Mouse (Mus musculus): ENCODE results near the gene Tnfsf15. TPM values are rescaled to one million over a fixed set of nuclear protein-coding genes. Genes with fewer than 3 reads are reported as not detected.

The Tnfsf15 gene
- polyA plus RNA-seq, 1 experiment from 2014 or later, result 0.14 TPM

DNA sequence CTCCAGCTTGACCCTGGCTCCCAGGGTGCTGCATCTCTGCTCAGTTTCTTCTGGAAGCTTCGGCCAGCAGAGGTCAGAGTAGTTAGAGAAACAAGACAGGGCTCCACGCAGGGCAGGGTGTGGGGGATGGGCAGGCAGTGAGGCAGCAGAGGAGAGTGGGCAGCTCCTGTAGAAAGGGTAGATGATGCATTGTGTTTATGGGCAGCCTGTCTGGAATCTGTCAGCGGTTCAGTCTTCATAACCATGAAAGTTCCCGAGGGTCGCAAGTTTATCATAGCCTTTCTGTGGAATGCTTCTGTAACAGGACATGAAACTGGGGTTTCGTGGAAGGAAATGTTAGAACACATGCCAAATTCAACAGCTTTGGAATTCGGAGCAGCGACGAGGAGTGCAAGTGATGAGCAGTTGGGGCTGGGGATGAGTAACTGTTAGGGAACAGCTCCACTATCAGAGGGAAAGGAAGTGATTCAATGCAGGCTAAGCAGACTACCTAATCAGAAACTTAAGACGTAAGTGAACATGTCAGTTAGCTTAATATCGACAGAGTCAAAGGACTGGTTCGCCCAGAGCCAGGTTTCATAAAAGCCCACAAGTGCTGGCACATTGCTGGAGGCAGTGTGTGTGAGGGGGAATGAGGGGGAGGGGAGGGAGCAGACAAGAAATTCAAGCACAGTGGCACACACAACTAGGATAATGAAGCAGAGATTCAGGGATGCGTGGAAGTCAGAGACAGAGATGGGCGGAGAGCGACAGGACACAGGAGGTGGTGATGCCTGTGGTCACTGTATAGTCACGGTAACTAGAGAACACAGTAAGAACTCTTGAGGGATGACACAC is 8.0 kb upstream of the Tnfsf15 start:
- Histone ChIP-seq H3K36me3 (ENCODE audit: control insufficient read depth, insufficient read depth, low read length) (no peaks in the 10 kb centered on the region), H3K4me2 (replicated peaks; ENCODE audit: low read depth, low read length) (no peak overlapping the region), H3K27ac (ENCODE audit: low read length) (no peak overlapping the region), H3K27me3 (ENCODE audit: control insufficient read depth, insufficient read depth, low read length) (no peaks in the 10 kb centered on the region), H3K9ac (replicated peaks; ENCODE audit: low read depth, low read length) (no peak overlapping the region), H3K9me3 (ENCODE audit: control insufficient read depth, low read depth, low read length) (no peaks in the 10 kb centered on the region), H3K4me1 (ENCODE audit: control insufficient read depth, insufficient read depth, low read length) (no peaks in the 10 kb centered on the region), H3K4me3 (ENCODE audit: low read depth, low read length) (no peak overlapping the region)
- WGBS, result 40% methylated on average over 16 of the region's 16 CpGs
- no peak for ATAC-seq (ENCODE audit: insufficient number of reproducible peaks, insufficient read depth, low FRiP score, low read depth)

DNA sequence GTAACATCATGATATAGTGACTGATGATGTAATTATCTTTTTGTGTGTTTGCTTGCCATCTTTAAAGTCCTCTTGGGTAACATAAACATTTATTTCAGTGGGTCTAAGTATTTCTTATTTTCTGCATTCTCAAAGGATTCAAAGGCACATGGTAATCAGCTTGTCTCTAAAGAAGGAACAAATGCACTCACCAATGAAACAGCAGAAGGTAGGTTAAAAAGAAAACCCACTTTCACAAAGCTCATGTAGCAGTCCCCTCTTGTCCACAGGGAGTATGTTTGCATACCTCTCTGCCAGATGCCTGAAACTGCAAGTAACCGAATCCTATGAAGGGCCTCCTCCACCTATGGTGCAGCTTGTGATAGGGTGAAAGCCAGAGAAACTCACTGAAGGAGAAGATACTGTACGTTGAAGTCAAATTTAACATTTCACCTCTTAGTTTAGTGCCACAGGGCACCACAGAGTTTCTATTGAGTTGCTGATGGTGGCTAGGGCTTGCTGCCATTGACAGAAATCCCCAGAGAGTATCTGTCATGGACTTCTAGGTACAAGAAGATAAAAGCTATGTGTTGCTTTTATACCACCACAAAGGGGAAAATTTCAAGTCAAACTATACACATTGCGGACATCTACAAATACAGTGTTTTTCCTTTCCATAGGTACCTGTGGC is 3.3 kb upstream of the Tnfsf15 start:
- H3K36me3 ChIP-seq (ENCODE audit: control insufficient read depth, insufficient read depth, low read length), result no peaks in the 10 kb centered on the region
- no peak overlapping the region for H3K4me2 ChIP-seq (replicated peaks; ENCODE audit: low read depth, low read length)
- H3K4me3 ChIP-seq (ENCODE audit: low read depth, low read length), result no peak overlapping the region
- 74% methylated on average over 3 of the region's 3 CpGs for WGBS
- no peak overlapping the region for H3K9ac ChIP-seq (replicated peaks; ENCODE audit: low read depth, low read length)
- peaks cover 15% of the 10 kb centered on the region; the same call in 1 of the 2 replicates for H3K4me1 ChIP-seq (ENCODE audit: control insufficient read depth, insufficient read depth, low read length)
- H3K9me3 ChIP-seq (ENCODE audit: control insufficient read depth, low read depth, low read length), result no peaks in the 10 kb centered on the region
- H3K27ac ChIP-seq (ENCODE audit: low read length), result no peak overlapping the region
- H3K27me3 ChIP-seq (ENCODE audit: control insufficient read depth, insufficient read depth, low read length), result no peaks in the 10 kb centered on the region
- ATAC-seq (ENCODE audit: insufficient number of reproducible peaks, insufficient read depth, low FRiP score, low read depth), result no peak

DNA sequence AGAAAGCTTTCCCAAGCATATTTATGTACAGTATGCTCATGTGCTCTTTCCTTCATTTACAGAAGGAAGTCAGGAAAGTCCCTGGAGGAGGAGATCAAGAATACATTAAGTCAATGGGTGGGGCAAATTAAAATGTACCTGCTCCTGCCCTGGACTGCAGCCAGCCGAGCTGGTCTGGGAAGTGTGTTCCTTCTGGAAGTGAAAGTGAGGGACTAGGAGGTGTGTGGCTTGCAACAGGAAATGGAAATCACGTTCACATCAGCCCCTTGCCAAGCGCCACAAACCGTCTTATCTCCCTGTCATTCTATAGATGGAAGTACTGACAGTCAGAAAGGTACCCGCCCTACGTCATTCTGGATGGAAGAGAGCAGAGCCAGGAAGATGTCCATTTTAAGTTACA is 358 bp upstream of the Tnfsf15 start:
- Histone ChIP-seq H3K36me3 (ENCODE audit: control insufficient read depth, insufficient read depth, low read length) (no peaks in the 10 kb centered on the region), H3K4me2 (replicated peaks; ENCODE audit: low read depth, low read length) (no peak overlapping the region), H3K9ac (replicated peaks; ENCODE audit: low read depth, low read length) (no peak overlapping the region), H3K4me1 (ENCODE audit: control insufficient read depth, insufficient read depth, low read length) (peaks cover 26% of the 10 kb centered on the region; the same call in 1 of the 2 replicates), H3K9me3 (ENCODE audit: control insufficient read depth, low read depth, low read length) (no peaks in the 10 kb centered on the region), H3K27ac (ENCODE audit: low read length) (no peak overlapping the region), H3K4me3 (ENCODE audit: low read depth, low read length) (no peak overlapping the region), H3K27me3 (ENCODE audit: control insufficient read depth, insufficient read depth, low read length) (no peaks in the 10 kb centered on the region)
- no peak for ATAC-seq (ENCODE audit: insufficient number of reproducible peaks, insufficient read depth, low FRiP score, low read depth)
- 59% methylated on average over 6 of the region's 6 CpGs for WGBS

- Histone ChIP-seq H3K4me3 (ENCODE audit: low read depth, low read length) (no peak overlapping the region), H3K27ac (ENCODE audit: low read length) (no peak overlapping the region), H3K4me2 (replicated peaks; ENCODE audit: low read depth, low read length) (no peak overlapping the region), H3K9ac (replicated peaks; ENCODE audit: low read depth, low read length) (no peak overlapping the region), H3K27me3 (ENCODE audit: control insufficient read depth, insufficient read depth, low read length) (no peaks in the 10 kb centered on the region), H3K36me3 (ENCODE audit: control insufficient read depth, insufficient read depth, low read length) (no peaks in the 10 kb centered on the region), H3K9me3 (ENCODE audit: control insufficient read depth, low read depth, low read length) (no peaks in the 10 kb centered on the region), H3K4me1 (ENCODE audit: control insufficient read depth, insufficient read depth, low read length) (peaks cover 26% of the 10 kb centered on the region; the same call in 1 of the 2 replicates)
- peak; percentile 77 for ATAC-seq (ENCODE audit: insufficient number of reproducible peaks, insufficient read depth, low FRiP score, low read depth)
- 5% methylated on average over 1 of the region's 1 CpGs for WGBS
Observed at GRCm38 (mm10) chr4:63743660-63744059, 1.3 kb downstream of the Tnfsf15 start.

- H3K36me3 ChIP-seq (ENCODE audit: control insufficient read depth, insufficient read depth, low read length), result no peaks in the 10 kb centered on the region
- no peak overlapping the region for H3K4me3 ChIP-seq (ENCODE audit: low read depth, low read length)
- no peak overlapping the region for H3K4me2 ChIP-seq (replicated peaks; ENCODE audit: low read depth, low read length)
- no peaks in the 10 kb centered on the region for H3K9me3 ChIP-seq (ENCODE audit: control insufficient read depth, low read depth, low read length)
- WGBS, result 57% methylated on average over 5 of the region's 5 CpGs
- no peak overlapping the region for H3K9ac ChIP-seq (replicated peaks; ENCODE audit: low read depth, low read length)
- H3K27ac ChIP-seq (ENCODE audit: low read length), result no peak overlapping the region
- peaks cover 26% of the 10 kb centered on the region; the same call in 1 of the 2 replicates for H3K4me1 ChIP-seq (ENCODE audit: control insufficient read depth, insufficient read depth, low read length)
- no peaks in the 10 kb centered on the region for H3K27me3 ChIP-seq (ENCODE audit: control insufficient read depth, insufficient read depth, low read length)
- ATAC-seq (ENCODE audit: insufficient number of reproducible peaks, insufficient read depth, low FRiP score, low read depth), result no peak
Observed at GRCm38 (mm10) chr4:63742763-63743371, 2.0 kb downstream of the Tnfsf15 start.

- no peak overlapping the region for H3K9ac ChIP-seq (replicated peaks; ENCODE audit: low read depth, low read length)
- H3K4me2 ChIP-seq (replicated peaks; ENCODE audit: low read depth, low read length), result no peak overlapping the region
- no peak overlapping the region for H3K4me3 ChIP-seq (ENCODE audit: low read depth, low read length)
- ATAC-seq (ENCODE audit: insufficient number of reproducible peaks, insufficient read depth, low FRiP score, low read depth), result no peak
- peaks cover 26% of the 10 kb centered on the region; the same call in 1 of the 2 replicates for H3K4me1 ChIP-seq (ENCODE audit: control insufficient read depth, insufficient read depth, low read length)
- no peaks in the 10 kb centered on the region for H3K36me3 ChIP-seq (ENCODE audit: control insufficient read depth, insufficient read depth, low read length)
- no peaks in the 10 kb centered on the region for H3K27me3 ChIP-seq (ENCODE audit: control insufficient read depth, insufficient read depth, low read length)
- no peak overlapping the region for H3K27ac ChIP-seq (ENCODE audit: low read length)
- H3K9me3 ChIP-seq (ENCODE audit: control insufficient read depth, low read depth, low read length), result no peaks in the 10 kb centered on the region
- 48% methylated on average over 7 of the region's 7 CpGs for WGBS
Observed at GRCm38 (mm10) chr4:63742101-63742500, 2.8 kb downstream of the Tnfsf15 start.

DNA sequence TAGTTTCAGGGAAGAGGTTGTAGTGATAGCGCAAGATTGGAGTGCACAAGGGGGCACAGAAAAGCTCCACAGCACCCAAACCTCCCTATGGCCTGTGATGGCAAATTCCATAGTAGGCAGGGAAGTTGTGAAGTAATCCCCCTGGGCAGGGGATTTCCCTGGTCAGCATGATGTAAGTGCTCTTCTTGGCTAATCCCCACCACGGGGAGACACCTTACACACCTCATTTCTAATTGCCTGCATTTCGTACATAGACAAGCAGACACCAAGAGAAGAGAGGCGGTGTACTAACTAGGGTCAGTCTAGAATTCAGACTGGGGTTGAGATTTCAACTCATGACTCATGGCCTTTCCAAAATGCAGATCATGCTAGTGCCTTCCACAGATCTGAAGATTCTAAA is 4.2 kb downstream of the Tnfsf15 start:
- H3K4me1 ChIP-seq (ENCODE audit: control insufficient read depth, insufficient read depth, low read length), result peaks cover 26% of the 10 kb centered on the region; the same call in 1 of the 2 replicates
- no peak for ATAC-seq (ENCODE audit: insufficient number of reproducible peaks, insufficient read depth, low FRiP score, low read depth)
- H3K27me3 ChIP-seq (ENCODE audit: control insufficient read depth, insufficient read depth, low read length), result no peaks in the 10 kb centered on the region
- H3K36me3 ChIP-seq (ENCODE audit: control insufficient read depth, insufficient read depth, low read length), result no peaks in the 10 kb centered on the region
- H3K9me3 ChIP-seq (ENCODE audit: control insufficient read depth, low read depth, low read length), result no peaks in the 10 kb centered on the region
- no peak overlapping the region for H3K9ac ChIP-seq (replicated peaks; ENCODE audit: low read depth, low read length)
- no peak overlapping the region for H3K4me3 ChIP-seq (ENCODE audit: low read depth, low read length)
- 81% methylated on average over 4 of the region's 4 CpGs for WGBS
- no peak overlapping the region for H3K4me2 ChIP-seq (replicated peaks; ENCODE audit: low read depth, low read length)
- H3K27ac ChIP-seq (ENCODE audit: low read length), result no peak overlapping the region

GRCm38 (mm10) chr4:63740001-63740400 is 4.9 kb downstream of the Tnfsf15 start:
- Histone ChIP-seq H3K9ac (replicated peaks; ENCODE audit: low read depth, low read length) (no peak overlapping the region), H3K4me1 (ENCODE audit: control insufficient read depth, insufficient read depth, low read length) (peaks cover 23% of the 10 kb centered on the region; the same call in 1 of the 2 replicates), H3K9me3 (ENCODE audit: control insufficient read depth, low read depth, low read length) (no peaks in the 10 kb centered on the region), H3K4me3 (ENCODE audit: low read depth, low read length) (no peak overlapping the region), H3K4me2 (replicated peaks; ENCODE audit: low read depth, low read length) (no peak overlapping the region), H3K27me3 (ENCODE audit: control insufficient read depth, insufficient read depth, low read length) (no peaks in the 10 kb centered on the region), H3K36me3 (ENCODE audit: control insufficient read depth, insufficient read depth, low read length) (no peaks in the 10 kb centered on the region), H3K27ac (ENCODE audit: low read length) (no peak overlapping the region)
- ATAC-seq (ENCODE audit: insufficient number of reproducible peaks, insufficient read depth, low FRiP score, low read depth), result no peak
- 87% methylated on average over 3 of the region's 3 CpGs for WGBS

Data from stomach, embryonic 14.5 days (tissue).